Mouse (Mus musculus): ENCODE data around the gene Clcnka.

The Clcnka gene

GRCm38 (mm10) chr4:141398545-141398944 is at the start of gene Clcnka:
Gene Clcnka (minus strand): TSS chr4:141398724.
- ATAC-seq (ENCODE audit: insufficient number of reproducible peaks, low FRiP score, low TSS enrichment) = no peak

GRCm38 (mm10) chr4:141446211-141446610 is 47.7 kb upstream of the Clcnka start:
- no peak for ATAC-seq (ENCODE audit: insufficient number of reproducible peaks, low FRiP score, low TSS enrichment)

- no peak for ATAC-seq (ENCODE audit: insufficient number of reproducible peaks, low FRiP score, low TSS enrichment)
These were observed 46.8 kb upstream of the Clcnka start for GRCm38 (mm10) chr4:141445328-141445720.

GRCm38 (mm10) chr4:141444451-141445327 is 46.2 kb upstream of the Clcnka start, which contains the start of gene Zbtb17:
Gene Zbtb17 (plus strand): TSS chr4:141444654.
- peak; percentile 84 for ATAC-seq (ENCODE audit: insufficient number of reproducible peaks, low FRiP score, low TSS enrichment)

GRCm38 (mm10) chr4:141443641-141444429 is 45.3 kb upstream of the Clcnka start:
- no peak for ATAC-seq (ENCODE audit: insufficient number of reproducible peaks, low FRiP score, low TSS enrichment)

- ATAC-seq (ENCODE audit: insufficient number of reproducible peaks, low FRiP score, low TSS enrichment) = no peak
These were observed 42.4 kb upstream of the Clcnka start for GRCm38 (mm10) chr4:141440877-141441276.

GRCm38 (mm10) chr4:141439083-141439803 is 40.7 kb upstream of the Clcnka start:
- ATAC-seq (ENCODE audit: insufficient number of reproducible peaks, low FRiP score, low TSS enrichment) = no peak

GRCm38 (mm10) chr4:141435974-141436373 is 37.5 kb upstream of the Clcnka start, which contains the start of gene Srarp:
Gene Srarp (minus strand): TSS chr4:141436105.
- no peak for ATAC-seq (ENCODE audit: insufficient number of reproducible peaks, low FRiP score, low TSS enrichment)

GRCm38 (mm10) chr4:141433191-141433590 is 34.7 kb upstream of the Clcnka start:
- no peak for ATAC-seq (ENCODE audit: insufficient number of reproducible peaks, low FRiP score, low TSS enrichment)

GRCm38 (mm10) chr4:141432666-141433065 is 34.1 kb upstream of the Clcnka start:
- ATAC-seq (ENCODE audit: insufficient number of reproducible peaks, low FRiP score, low TSS enrichment) = no peak

GRCm38 (mm10) chr4:141430997-141431396 is 32.5 kb upstream of the Clcnka start:
- ATAC-seq (ENCODE audit: insufficient number of reproducible peaks, low FRiP score, low TSS enrichment) = no peak

GRCm38 (mm10) chr4:141429847-141430246 is 31.3 kb upstream of the Clcnka start:
- ATAC-seq (ENCODE audit: insufficient number of reproducible peaks, low FRiP score, low TSS enrichment) = no peak

GRCm38 (mm10) chr4:141429381-141429780 is 30.9 kb upstream of the Clcnka start:
- no peak for ATAC-seq (ENCODE audit: insufficient number of reproducible peaks, low FRiP score, low TSS enrichment)

GRCm38 (mm10) chr4:141427921-141428320 is 29.4 kb upstream of the Clcnka start:
- ATAC-seq (ENCODE audit: insufficient number of reproducible peaks, low FRiP score, low TSS enrichment) = no peak

- no peak for ATAC-seq (ENCODE audit: insufficient number of reproducible peaks, low FRiP score, low TSS enrichment)
These were observed 28.5 kb upstream of the Clcnka start for GRCm38 (mm10) chr4:141426796-141427745.

- peak; percentile 93 for ATAC-seq (ENCODE audit: insufficient number of reproducible peaks, low FRiP score, low TSS enrichment)
These were observed 27.3 kb upstream of the Clcnka start for GRCm38 (mm10) chr4:141425484-141426479.

- ATAC-seq (ENCODE audit: insufficient number of reproducible peaks, low FRiP score, low TSS enrichment) = no peak
These were observed 25.3 kb upstream of the Clcnka start for GRCm38 (mm10) chr4:141423691-141424431.

GRCm38 (mm10) chr4:141423288-141423687 is 24.8 kb upstream of the Clcnka start:
- no peak for ATAC-seq (ENCODE audit: insufficient number of reproducible peaks, low FRiP score, low TSS enrichment)

All from cerebellum, adult (tissue).